Mouse (Mus musculus) gastrocnemius, adult 2 months (tissue): ENCODE data around the gene Pdcd1lg2. TPM values are rescaled to one million over a fixed set of nuclear protein-coding genes. Genes with fewer than 3 reads are reported as not detected.
A peak's percentile ranks its signal among the peaks of the same experiment; 100 is the strongest.

ENCODE experiments used
- DNase-seq: peaks from one replicate; pipeline ENCODE4 v3.0.0; 2022
- H3K27ac ChIP-seq: fragments of 200-600 bp; 2 replicates; pipeline ENCODE4 v1.8.1; 2022; ENCODE audit warnings: mild to moderate bottlenecking
- H3K4me3 ChIP-seq: fragments of 200-600 bp; 2 replicates; pipeline ENCODE4 v1.8.1; 2022; ENCODE audit warnings: mild to moderate bottlenecking, moderate library complexity
- CTCF ChIP-seq: fragments of 200-600 bp; IDR thresholded peaks from 2 replicates; pipeline ENCODE4 v1.8.1; 2022; ENCODE audit warnings: antibody characterized with exemption, mild to moderate bottlenecking, moderate library complexity
- intact Hi-C: fragments of 180-260 bp; cut with DNase I; formaldehyde crosslinking; loops from one replicate; pipeline ENCODE4 v1.15.1; 2025
- long read RNA-seq, 2 experiments: library from polyadenylated mRNA; stranded (forward); transcript quantifications; one replicate each; pipeline ENCODE4 v2.0.0; 2021
- total RNA-seq, 2 experiments: library from RNA; stranded (reverse); gene quantifications; 2 replicates each; pipeline ENCODE4 v1.2.3; 2021

Gene Pdcd1lg2
- total RNA-seq: not detected
- long read RNA-seq, experiment 1: 0 reads
- long read RNA-seq, experiment 2: 0 reads

DNA sequence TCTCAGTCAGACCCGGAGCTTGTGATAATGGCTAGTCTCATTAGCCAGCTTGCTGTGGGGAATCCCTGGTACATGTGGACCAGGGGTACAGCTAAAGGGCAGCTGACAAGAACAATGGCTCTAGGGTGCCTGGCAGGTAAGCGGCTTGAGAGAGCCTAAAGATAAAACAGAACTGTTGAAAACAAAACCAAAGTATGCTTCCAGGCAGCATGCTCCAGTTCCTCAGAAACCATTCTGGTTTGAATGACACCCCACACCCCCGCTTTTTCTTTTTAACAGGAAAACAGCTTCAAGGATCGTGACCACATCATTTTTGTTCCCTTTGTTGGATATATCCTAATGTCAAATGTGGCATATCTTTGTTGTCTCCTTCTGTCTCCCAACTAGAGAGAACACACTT, at the start of gene Pdcd1lg2:
Pdcd1lg2 (plus strand) TSS at position 301 of the 400 bp plus-strand sequence.
- TF ChIP-seq CTCF: no peak
- DNase-seq: no peak
- Histone ChIP-seq H3K4me3 (no peak within 1 kb of the TSS), H3K27ac (no peak within 1 kb of the TSS)
- intact Hi-C loops: no loop called here

DNA sequence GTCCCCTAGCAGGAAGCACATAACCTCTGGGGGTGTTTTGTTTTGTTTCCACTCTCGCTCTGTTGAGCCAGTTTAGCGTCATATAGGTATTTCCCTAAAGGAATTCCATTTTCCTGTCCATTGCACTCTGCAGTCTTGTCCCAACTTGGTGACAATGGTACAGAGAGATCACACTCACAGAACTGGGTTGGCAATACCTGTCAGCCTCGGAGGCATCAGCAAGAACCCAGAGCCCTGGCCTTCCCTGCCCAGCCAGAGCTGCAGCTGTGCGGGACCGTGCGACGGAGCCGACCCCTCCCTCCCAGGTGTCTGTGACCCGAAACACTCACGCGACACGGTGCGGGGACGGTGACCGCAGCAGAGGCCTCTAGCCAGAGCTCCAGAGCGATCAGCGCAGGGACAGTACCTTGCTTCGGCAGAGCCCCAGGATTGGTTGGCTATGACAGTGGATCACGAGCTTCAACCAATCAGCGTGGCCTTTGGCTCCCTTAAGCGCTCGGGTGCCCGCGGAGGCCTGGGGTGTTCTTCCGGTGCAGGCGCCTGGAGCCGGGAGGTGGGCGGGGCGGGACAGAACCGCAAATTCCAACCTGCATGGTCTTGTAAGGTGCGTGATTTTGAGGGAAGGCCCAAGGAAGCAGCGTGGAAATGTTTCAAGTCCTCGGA, 49.1 kb upstream of the Pdcd1lg2 start:
- intact Hi-C loops: no loop called here
- peak overlapping the region; percentile 96 for H3K4me3 ChIP-seq
- DNase-seq: peak; percentile 95
- H3K27ac ChIP-seq: peak overlapping the region; percentile 91
- TF ChIP-seq CTCF: no peak

DNA sequence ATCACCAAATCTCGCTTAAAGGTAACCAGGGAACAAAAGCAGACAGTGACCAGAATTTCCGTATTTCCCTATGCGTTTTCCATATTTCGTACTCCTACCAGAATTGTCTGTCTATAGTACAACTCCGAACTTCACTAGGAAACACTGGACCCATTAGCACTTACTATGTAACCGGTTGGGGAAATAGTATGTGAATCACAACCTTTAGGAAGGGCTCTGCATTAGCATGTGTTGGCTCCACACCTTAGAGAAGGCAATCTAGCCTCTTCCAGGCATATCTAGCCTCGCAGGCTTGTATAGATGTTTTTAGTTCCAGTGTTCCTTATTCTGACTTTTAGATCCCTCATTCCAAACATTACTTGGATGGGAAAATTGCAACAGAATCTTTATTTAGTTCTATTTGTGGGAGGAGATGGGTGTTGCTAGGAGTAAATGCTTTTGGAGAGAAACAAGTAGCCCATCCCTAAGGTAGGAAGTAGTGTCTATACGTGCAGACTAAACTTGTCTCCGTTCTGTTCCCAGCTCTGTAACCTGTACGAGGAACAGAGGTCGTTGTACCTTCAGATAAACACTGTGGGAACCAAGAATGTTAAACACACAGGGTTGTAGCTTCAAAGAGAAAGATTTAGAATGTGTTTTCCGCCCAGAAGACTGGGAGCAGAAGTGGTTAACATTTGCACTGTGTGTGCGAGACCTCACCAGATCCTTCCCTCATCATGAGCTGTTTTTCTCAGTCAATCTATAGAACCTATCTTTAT, 48.4 kb upstream of the Pdcd1lg2 start:
- peak overlapping the region; percentile 96 for H3K4me3 ChIP-seq
- H3K27ac ChIP-seq: peak overlapping the region; percentile 91
- no peak for DNase-seq
- no peak for TF ChIP-seq CTCF
- intact Hi-C loops: no loop called here

DNA sequence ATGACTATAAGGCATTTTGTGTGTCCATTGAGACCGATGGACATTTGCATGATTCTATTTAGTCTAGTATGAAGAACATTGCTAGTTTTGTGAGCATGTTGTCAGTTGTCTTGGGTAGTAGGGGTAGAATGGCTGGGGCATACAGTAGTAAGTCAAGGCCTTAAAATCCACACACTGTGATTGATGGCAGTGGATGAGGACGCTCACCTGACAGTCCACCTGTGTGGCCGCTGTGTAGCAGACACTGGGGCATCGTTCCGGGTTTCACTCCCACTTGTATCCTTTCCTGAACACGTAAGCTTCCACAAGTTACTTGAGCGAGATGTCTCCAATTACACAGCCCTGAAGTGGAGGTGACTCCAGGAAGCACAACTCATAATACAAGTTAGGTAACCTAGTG, 47.2 kb upstream of the Pdcd1lg2 start:
- no peak for TF ChIP-seq CTCF
- H3K27ac ChIP-seq: no peak overlapping the region
- intact Hi-C loops: no loop called here
- H3K4me3 ChIP-seq: no peak overlapping the region
- no peak for DNase-seq

DNA sequence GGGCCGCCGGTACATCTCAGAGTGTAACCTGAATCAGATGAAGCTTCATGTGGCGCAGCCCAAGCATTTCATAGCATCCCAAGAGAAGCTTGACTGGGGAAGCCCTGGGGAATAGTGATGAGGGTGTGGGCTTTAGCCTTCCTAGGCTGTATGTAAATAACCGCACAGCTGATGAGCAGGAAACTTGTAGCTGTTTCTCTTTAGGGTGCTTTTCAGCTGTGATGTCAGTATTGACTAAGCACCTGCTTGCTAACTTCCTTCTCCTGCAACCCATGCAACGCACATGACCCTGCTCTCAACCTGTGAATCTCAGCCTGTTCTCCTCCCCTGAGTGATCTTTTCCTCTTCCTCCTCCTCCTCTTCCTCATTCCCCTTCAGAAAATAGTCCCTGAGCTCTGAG, 46.6 kb upstream of the Pdcd1lg2 start:
- no peak for DNase-seq
- intact Hi-C loops: loop anchor here (2.0 kb wide), 1 partner anchor 137 kb away; no protein-coding TSS in a partner anchor
- H3K27ac ChIP-seq: no peak overlapping the region
- H3K4me3 ChIP-seq: no peak overlapping the region
- TF ChIP-seq CTCF: no peak

DNA sequence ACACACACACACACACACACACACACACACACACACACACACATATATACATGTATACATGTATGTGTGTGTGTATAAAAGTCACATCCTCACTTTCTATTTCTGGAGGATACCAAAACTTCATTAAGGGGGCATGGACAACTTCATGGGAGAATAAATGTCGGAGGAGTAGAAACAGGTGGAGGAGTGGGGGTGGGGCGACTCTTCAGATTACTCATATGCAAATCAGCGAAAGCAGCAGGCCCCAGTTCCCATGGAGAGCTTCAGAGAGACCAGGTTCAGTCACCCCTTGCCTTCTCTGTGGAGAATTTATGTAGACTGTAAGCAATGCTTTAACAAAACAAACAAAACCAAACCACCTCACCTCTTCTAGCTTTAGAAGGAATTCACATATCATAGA, 45.6 kb upstream of the Pdcd1lg2 start:
- no peak for TF ChIP-seq CTCF
- DNase-seq: no peak
- intact Hi-C loops: loop anchor here (2.0 to 5.0 kb wide), 2 partner anchors 136 to 197 kb away; no protein-coding TSS in a partner anchor
- H3K27ac ChIP-seq: no peak overlapping the region
- no peak overlapping the region for H3K4me3 ChIP-seq

DNA sequence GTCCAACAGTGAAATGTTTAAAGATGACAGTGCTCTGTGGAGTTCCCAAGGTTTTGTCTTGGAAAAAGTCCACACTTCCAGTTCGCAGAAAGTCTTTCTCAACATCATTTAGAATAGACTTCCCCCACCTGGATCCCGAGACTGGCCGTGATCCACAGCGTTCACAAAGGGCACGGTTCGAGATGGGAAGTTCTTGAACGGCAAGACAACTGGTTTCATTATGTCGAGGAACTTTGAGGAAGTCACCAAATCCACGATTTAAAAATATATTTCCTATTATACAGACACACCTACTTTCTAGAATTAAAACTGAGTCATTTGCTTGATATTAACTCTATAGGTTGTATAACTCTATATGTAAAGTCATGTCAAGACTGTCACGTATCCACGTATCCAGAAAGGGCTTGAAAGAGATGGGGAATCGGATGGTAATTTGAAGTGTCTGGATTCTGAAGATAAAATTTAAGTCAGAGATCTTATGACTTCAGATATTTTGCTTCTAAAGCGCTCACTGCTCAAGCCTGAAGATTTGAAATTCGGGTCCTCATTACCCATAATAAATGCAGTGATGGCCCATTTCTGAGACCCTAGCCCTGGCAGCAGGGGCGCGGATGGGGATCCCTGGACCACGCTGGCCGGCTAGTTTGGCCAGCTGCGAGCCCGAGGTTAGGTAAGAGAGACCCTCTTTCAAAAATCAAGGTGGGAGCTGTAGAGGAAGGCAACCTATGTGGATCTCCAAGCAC, 44.3 kb upstream of the Pdcd1lg2 start:
- H3K4me3 ChIP-seq: peak overlapping the region; percentile 82
- no peak for TF ChIP-seq CTCF
- H3K27ac ChIP-seq: peak overlapping the region; percentile 89
- no peak for DNase-seq
- intact Hi-C loops: loop anchor here (5.0 kb wide), 1 partner anchor 196 kb away; no protein-coding TSS in a partner anchor

DNA sequence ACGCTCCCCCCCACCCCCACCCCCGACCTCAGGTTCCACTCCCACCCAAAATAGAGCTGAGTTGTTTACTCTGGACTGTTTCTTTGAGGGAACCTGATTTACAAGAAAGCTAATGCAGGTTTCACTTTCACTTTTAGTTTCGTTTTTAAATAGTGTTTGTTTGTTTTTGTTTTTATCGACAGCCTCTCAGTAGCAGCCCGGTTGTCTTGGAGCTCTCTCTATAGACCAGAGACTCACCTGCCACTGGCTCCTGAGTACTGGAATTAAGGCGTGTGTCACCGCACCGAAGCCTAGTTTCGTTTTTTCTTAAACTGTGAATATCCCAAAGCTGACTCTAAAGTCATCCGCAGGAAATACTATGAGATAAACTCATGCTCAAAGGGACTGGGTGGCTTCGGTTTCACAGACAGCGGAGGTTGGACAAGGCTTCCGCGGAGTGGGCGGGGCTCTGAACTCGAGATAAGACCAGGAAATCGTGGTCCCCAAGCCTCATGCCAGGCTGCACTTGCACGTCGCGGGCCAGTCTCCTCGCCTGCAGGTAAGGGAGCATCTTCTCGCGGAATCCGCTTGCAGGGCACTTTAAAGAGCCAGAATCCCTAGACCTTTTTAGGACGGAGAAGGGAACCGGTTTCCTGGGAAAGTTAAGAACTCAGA, 43.6 kb upstream of the Pdcd1lg2 start, which contains the start of the genes Plgrkt and Cd274:
Plgrkt (minus strand) TSS at position 422 of the 654 bp plus-strand sequence.
Cd274 (plus strand) TSS at position 487 of the 654 bp plus-strand sequence.
- peak; percentile 80 for DNase-seq
- TF ChIP-seq CTCF: no peak
- peak within 1 kb of the TSS; percentile 89 for H3K27ac ChIP-seq
- intact Hi-C loops: loop anchor here (5.0 kb wide), 1 partner anchor 195 kb away; no protein-coding TSS in a partner anchor
- peak within 1 kb of the TSS; percentile 82 for H3K4me3 ChIP-seq

DNA sequence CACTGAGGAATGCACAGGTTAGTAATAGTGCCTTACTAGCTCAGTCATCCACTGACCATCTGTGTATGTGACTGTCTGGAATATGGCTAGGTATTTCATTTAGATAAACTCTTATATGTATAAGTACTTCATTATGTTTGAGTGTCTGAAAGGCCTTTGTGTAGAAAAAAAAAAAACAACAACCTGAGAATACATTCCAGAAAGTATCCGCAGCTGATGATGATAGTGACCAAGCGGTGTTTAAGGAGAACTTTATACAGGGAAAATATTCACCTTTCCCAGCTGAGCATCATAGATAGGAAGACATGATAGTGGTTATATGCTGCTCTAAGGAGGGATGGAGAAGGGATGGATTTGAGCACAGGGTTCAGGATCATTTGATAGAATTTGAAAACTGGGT, 42.7 kb upstream of the Pdcd1lg2 start:
- peak overlapping the region; percentile 82 for H3K4me3 ChIP-seq

DNA sequence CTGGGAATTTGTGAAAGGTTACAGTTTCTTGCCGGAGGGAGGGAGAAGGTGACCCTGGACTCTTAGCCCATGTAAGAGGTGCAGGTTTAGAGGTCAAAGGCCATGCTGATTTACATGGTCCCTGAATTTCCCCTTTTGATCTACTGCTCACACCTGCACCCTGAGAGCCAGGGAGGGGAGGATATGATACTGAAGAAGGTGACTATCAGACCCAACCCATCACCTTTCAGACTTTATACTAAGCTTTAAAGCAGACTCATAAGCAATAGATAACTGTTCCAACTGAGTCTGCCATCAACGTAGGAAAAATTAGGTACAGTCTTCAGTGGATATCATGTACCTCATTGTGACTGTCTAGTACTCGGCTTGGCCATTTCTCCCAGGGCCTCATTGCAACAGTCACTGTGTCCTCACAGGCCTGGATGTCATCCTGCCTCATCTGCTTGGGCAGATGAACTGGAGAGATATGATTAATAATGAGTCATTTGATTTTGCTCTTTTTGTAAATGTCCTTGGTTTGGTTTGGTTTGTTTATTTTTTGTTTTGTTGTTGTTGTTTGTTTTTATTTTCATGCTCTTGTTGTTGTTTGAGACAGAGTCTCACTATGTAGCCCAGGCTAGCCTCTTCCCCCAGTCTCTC, 41.9 kb upstream of the Pdcd1lg2 start:
- H3K27ac ChIP-seq: peak overlapping the region; percentile 40; the same call in 1 of the 2 replicates
- TF ChIP-seq CTCF: no peak
- DNase-seq: no peak
- intact Hi-C loops: loop anchor here (5.0 kb wide), 1 partner anchor 194 kb away; no protein-coding TSS in a partner anchor
- peak overlapping the region; percentile 30; the same call in 1 of the 2 replicates for H3K4me3 ChIP-seq

More for the DNA sequence above, 42.7 kb upstream of the Pdcd1lg2 start:
- peak overlapping the region; percentile 89 for H3K27ac ChIP-seq
- TF ChIP-seq CTCF: no peak
- intact Hi-C loops: loop anchor here (5.0 kb wide), 1 partner anchor 194 kb away; no protein-coding TSS in a partner anchor
- DNase-seq: no peak

DNA sequence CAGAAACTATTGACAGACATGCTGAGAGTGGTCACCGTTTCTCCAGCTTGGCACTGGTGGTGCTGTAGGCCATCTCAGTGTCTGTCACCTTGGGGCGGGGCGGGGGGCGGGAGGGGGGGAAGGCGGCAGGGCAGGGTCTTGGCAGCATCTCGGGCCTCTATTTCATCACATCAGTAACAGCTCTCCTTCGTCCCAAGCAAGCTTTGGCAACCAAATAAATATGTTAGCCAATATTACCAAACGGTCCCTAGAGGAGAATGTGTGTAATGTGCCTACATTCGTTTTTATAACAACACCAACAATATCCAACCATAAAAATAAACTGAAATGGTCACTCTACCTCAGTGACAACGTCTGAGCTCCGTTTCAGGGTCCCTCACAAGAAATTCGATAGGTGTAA, 40.6 kb upstream of the Pdcd1lg2 start:
- no peak for TF ChIP-seq CTCF
- Histone ChIP-seq H3K4me3 (no peak overlapping the region), H3K27ac (peak overlapping the region; percentile 40; the same call in 1 of the 2 replicates)
- peak; percentile 28 for DNase-seq
- intact Hi-C loops: no loop called here
